Mouse (Mus musculus) cerebellum, postnatal 4 days (tissue): ENCODE data around the gene Sco1.
"Not testable (repeated sequence)": the region's sequence is repeated elsewhere in the genome, so short reads cannot be mapped to it uniquely, and the experiment has no call there.

Experiments
- DNase-seq, 2 experiments: peaks; one replicate each; pipeline ENCODE4 v3.0.0; 2022; ENCODE audit warnings: low spot score in 2 of 2, mixed read lengths in 1 of 2

Gene Sco1

DNA sequence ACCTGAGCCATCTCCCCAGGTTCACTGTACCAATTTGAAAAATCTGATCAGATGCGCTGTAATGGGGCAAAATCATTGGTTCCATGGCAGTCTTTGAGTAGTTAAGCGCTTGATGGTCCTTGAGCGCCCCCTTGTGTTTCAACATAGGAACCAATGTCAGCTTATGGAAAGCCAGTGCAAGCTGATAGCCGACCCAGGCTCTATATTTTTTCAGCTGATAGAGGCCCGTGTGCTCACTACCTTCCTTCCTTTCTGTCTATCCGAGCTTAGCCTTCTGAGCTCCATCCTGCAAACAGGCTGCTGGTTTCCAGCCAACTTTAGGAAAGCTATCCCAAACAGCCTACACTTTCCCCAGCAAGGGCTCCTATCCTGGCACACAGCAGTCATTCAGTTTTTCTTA, 33.0 kb downstream of the Sco1 start:
- DNase-seq: peak; percentile 35 to 70

- no peak for DNase-seq
Observed at GRCm38 (mm10) chr11:67086467-67087164, 34.1 kb downstream of the Sco1 start.

DNA sequence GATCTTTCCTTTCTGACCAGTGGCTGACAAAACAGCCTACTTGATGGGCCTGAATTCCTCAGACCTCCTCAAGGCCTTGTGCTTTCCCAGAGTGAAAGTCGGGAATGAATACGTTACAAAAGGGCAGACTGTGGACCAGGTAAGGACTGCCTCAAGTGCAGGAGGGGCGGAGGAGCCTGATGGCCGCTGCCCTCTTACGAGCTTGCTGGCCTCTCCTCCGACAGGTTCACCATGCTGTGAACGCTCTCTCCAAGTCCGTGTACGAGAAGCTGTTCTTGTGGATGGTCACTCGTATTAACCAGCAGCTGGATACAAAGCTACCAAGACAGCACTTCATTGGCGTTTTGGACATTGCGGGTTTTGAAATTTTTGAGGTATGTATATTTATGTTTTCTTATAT, 34.8 kb downstream of the Sco1 start:
- no peak for DNase-seq

GRCm38 (mm10) chr11:67092354-67092753, 39.9 kb downstream of the Sco1 start:
- not testable (repeated sequence) for DNase-seq

GRCm38 (mm10) chr11:67093201-67093600, 40.7 kb downstream of the Sco1 start:
- DNase-seq: no peak

DNA sequence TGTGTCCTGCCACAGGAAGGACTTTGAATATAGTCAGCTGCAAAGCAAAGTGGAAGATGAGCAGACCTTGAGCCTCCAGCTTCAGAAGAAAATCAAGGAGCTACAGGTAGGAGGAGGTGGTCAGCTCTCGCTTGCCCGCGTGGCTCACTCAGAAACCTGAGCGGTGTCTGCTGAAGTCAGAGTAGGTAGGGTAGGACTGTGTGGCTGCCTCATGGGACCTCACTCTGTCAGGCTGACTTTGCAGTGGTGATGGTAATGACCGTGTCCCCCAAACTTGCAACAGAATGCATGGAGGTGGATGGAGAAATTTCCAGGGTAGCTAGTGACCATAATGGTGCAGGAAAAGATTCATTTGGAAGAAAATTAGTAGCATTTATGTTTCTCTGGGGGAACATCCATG, 41.2 kb downstream of the Sco1 start:
- no peak for DNase-seq

- no peak for DNase-seq
Observed at GRCm38 (mm10) chr11:67094470-67094869, 42.0 kb downstream of the Sco1 start.

DNA sequence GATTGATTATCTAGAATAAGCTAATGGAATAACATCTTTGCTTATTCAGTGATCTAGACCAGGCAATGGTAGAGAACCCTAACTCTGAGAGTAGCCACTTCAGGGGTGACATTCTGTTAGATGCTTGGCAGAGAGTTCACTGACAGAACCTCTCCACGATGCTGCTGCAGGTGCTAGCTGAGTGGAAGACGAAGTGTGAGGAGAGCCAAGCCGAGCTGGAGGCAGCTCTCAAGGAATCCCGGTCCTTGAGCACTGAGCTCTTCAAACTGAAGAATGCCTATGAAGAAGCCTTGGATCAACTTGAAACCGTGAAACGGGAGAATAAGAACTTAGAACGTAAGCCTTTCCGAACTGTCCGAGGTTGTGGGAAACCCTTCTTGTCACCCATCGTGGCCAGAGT, 45.2 kb downstream of the Sco1 start:
- no peak for DNase-seq

GRCm38 (mm10) chr11:67098427-67098826, 46.0 kb downstream of the Sco1 start:
- DNase-seq: no peak

DNA sequence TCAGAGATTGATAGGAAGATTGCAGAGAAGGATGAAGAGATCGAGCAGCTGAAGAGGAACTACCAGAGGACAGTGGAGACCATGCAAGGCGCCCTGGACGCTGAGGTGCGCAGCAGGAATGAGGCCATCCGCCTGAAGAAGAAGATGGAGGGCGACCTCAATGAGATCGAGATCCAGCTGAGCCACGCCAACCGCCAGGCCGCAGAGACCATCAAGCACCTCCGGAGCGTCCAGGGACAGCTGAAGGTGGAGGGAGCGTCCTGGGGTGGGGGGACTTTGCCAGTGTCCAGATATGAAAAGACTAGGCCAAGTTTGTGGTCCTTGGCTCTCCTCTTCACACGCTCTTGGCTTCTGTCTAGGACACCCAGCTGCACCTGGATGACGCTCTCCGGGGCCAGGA, 46.8 kb downstream of the Sco1 start:
- DNase-seq: no peak

DNA sequence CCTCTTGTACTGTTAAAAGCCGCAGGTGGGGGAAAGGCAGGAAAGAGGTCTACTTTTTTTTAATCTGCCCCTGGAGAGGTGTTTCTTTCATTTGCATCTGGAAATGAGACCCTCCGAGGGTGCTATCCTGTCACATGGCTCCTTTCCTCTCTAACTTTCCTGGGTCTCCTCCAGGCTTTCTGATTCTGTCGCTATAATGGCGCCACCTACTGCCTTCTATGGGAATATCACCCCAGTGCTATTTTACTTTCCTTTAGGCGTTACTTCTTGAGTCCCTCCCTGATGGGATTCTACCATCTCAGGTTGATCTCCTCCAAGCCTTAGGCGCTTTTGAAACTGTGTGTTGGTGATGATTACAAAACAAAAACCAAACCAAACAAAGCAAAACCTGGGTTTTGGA, 47.7 kb downstream of the Sco1 start:
- DNase-seq: no peak

- peak in 1 of 2 experiments; percentile 55 for DNase-seq
Observed at GRCm38 (mm10) chr11:67101713-67102112, 49.2 kb downstream of the Sco1 start.

DNA sequence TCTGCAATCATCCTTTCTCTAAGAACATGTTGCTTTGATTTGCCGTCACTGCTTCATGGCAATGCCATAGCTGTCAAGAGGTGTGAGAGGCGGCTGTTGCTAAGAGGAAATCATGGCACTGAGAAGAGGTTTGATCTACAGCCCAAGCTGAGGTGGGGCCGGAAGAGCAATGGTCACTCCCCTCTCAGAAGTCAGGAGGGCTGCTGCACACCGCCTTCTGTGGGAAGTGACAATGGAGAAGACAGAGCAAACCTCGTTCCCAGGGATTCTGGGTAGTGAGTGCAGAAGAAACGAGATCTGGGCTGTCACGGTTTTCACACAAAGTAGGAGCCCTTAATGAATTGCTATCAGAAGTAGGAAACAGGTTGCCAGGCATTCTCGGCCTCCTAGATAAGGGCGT, 50.8 kb downstream of the Sco1 start:
- DNase-seq: no peak

- DNase-seq: no peak
Observed at GRCm38 (mm10) chr11:67104242-67104641, 51.8 kb downstream of the Sco1 start.

- DNase-seq: no peak
Observed at GRCm38 (mm10) chr11:67104714-67105113, 52.2 kb downstream of the Sco1 start.

- no peak for DNase-seq
Observed at GRCm38 (mm10) chr11:67105689-67106088, 53.2 kb downstream of the Sco1 start.

GRCm38 (mm10) chr11:67106973-67107372, 54.5 kb downstream of the Sco1 start:
- no peak for DNase-seq

GRCm38 (mm10) chr11:67110168-67110948, 57.9 kb downstream of the Sco1 start:
- peak; percentile 75 to 88 for DNase-seq

DNA sequence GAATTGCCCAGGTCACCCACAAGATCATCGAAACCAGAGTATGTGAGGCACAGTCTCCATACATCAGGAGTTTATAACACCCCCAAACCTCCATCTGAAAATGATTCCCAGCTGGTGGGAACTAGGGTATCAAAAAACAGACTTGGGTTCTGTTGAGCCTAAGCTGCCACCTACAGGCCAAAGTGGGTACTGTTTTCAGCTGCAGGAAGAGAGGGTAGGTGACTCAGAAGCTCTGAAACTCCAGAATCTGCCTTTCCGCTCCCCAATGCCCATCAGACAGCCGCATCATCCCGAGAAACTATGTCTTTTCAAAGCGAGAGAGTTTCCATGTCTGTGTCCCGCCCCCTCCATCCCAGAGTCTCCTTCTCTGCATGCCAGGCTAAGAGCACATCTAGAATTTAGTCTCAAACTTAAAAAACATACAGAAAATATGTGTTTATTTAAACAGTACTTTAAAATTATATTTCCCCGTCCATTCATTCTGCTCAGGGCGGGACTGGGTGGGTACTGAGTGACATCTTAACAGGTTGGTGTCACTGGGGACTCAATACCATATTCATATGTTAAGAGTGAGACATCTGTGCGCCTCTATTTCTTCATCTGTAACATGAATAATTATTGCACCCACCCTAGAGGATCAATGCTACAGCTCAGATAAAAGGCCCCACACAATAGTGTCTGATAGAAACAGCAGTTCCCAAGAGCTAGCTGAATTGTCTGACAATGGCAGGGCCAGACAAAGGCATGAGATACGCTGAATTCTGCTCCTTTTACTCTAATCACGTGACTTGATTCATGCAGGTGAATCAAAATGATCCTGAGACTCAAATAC, 59.8 kb downstream of the Sco1 start:
- peak; percentile 44 to 76 for DNase-seq

DNA sequence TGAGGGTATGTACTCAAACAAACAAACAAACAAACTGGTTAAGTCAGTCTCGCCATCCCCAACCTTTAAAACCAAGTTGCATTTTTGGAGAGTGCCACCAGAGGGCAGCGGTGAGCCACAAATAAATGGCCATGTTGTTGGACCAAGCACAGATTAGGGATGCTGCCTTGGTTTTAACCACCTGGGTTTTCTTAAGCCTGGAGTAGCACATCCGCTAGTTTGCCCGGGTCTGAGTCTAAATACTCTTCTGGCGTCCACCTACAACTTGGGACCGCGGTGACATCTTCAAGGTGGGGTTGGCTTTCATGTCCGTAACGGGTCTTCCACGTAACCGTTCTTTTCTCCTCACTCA, 60.4 kb downstream of the Sco1 start:
- DNase-seq: peak; percentile 80 to 85

DNA sequence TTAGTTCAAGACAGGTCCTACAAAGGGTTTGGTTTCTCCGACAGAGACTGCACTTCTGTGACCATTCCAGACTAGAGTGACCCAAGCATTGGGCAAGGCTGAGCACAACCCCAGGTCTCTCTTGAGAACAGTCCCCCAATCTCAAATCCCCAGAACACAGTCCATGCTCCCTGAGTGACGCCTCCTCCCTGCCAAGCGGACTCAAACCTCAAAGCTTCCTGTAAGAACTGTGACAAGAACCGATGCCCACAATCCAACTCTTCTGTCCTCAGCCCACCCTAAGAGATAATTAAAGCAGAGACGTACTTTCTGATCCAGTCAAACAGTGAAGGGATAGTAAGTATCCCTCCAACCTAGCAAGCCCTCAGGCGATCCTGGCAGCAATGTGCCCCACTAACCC, 60.9 kb downstream of the Sco1 start:
- no peak for DNase-seq

DNA sequence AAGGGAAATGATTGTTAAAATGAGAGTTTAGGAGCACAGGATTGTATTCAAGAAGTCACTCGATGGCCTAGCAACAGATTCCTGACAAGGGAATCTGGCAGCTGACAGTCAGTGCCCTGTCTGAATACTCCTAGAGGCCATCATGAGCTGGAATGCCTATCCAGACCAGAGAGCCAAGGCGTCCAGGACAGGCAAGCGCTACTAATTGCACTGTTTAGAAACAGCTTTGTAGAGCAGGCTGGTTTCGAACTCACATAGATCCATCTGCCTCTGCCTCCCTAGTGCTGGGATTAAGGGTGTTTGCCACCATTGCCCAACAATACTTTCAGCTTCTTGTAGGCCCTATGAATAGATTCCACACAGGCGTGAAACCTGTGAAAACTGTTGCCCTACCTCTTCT, 61.8 kb downstream of the Sco1 start:
- DNase-seq: no peak

DNA sequence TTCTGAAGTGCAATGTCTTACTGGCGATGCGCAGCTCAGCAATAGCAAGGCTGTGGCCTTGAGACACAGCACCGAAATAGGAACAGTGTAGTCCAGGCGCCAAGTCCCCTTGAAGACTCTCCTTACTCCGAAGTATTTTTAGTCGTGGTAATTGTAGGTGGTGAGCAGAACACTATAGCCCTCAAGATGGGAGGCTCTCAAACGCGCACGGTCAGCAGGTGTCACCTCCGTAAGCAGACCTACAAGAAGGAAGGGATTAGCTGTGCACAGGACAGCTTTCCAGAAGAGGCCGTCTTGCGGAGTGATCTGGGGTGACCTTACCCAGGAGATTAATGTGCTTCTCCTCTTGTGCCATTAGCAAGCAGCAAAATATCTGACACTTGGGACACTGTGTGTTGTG, 62.4 kb downstream of the Sco1 start:
- DNase-seq: no peak
